Mouse (Mus musculus): ENCODE results near the gene Ssr2. TPM values are rescaled to one million over a fixed set of nuclear protein-coding genes. Genes with fewer than 3 reads are reported as not detected.

Ssr2 gene
- polyA plus RNA-seq (2014; fragmentation: Nextera tagmentation; extraction: Ambion mirVana), result 295 and 301 TPM in 2 replicates

- ATAC-seq (ENCODE audit: insufficient number of reproducible peaks, insufficient read depth, low FRiP score, low read depth), result no peak
- H3K36me3 ChIP-seq (ENCODE audit: control insufficient read depth, insufficient read depth, low read length), result no peaks in the 10 kb centered on the region
- no peaks in the 10 kb centered on the region for H3K27me3 ChIP-seq (ENCODE audit: control insufficient read depth, insufficient read depth, low read length)
- H3K4me1 ChIP-seq (ENCODE audit: control insufficient read depth, insufficient read depth, low read length), result peaks cover 10% of the 10 kb centered on the region
- no peak within 1 kb of the TSS for H3K4me2 ChIP-seq (replicated peaks; ENCODE audit: low read depth, low read length)
- H3K27ac ChIP-seq (ENCODE audit: low read length), result no peak within 1 kb of the TSS
- H3K9ac ChIP-seq (replicated peaks; ENCODE audit: low read depth, low read length), result no peak within 1 kb of the TSS
- no peaks in the 10 kb centered on the region for H3K9me3 ChIP-seq (ENCODE audit: control insufficient read depth, low read depth, low read length)
- WGBS, result 80% methylated on average over 3 of the region's 3 CpGs
- no peak within 1 kb of the TSS for H3K4me3 ChIP-seq (ENCODE audit: low read depth, low read length)
Observed at GRCm38 (mm10) chr3:88575540-88575939, at the start of gene Ssr2. Ssr2 (plus strand) TSS chr3:88575876.

- Histone ChIP-seq H3K36me3 (ENCODE audit: control insufficient read depth, insufficient read depth, low read length) (peaks cover 9% of the 10 kb centered on the region; the same call in 1 of the 2 replicates), H3K4me2 (replicated peaks; ENCODE audit: low read depth, low read length) (no peak overlapping the region), H3K4me3 (ENCODE audit: low read depth, low read length) (no peak overlapping the region), H3K4me1 (ENCODE audit: control insufficient read depth, insufficient read depth, low read length) (peaks cover 29% of the 10 kb centered on the region), H3K9ac (replicated peaks; ENCODE audit: low read depth, low read length) (no peak overlapping the region), H3K9me3 (ENCODE audit: control insufficient read depth, low read depth, low read length) (no peaks in the 10 kb centered on the region), H3K27ac (ENCODE audit: low read length) (no peak overlapping the region), H3K27me3 (ENCODE audit: control insufficient read depth, insufficient read depth, low read length) (no peaks in the 10 kb centered on the region)
- ATAC-seq (ENCODE audit: insufficient number of reproducible peaks, insufficient read depth, low FRiP score, low read depth), result peak; percentile 80
- 34% methylated on average over 17 of the region's 17 CpGs for WGBS
Observed at GRCm38 (mm10) chr3:88526157-88527131, 49.2 kb upstream of the Ssr2 start.

GRCm38 (mm10) chr3:88527565-88527964 is 48.1 kb upstream of the Ssr2 start:
- no peak for ATAC-seq (ENCODE audit: insufficient number of reproducible peaks, insufficient read depth, low FRiP score, low read depth)

GRCm38 (mm10) chr3:88528646-88529045 is 47.0 kb upstream of the Ssr2 start:
- ATAC-seq (ENCODE audit: insufficient number of reproducible peaks, insufficient read depth, low FRiP score, low read depth), result no peak
- WGBS, result 78% methylated on average over 11 of the region's 11 CpGs
- Histone ChIP-seq H3K9ac (replicated peaks; ENCODE audit: low read depth, low read length) (no peak overlapping the region), H3K27me3 (ENCODE audit: control insufficient read depth, insufficient read depth, low read length) (no peaks in the 10 kb centered on the region), H3K4me1 (ENCODE audit: control insufficient read depth, insufficient read depth, low read length) (peaks cover 29% of the 10 kb centered on the region), H3K36me3 (ENCODE audit: control insufficient read depth, insufficient read depth, low read length) (peaks cover 4% of the 10 kb centered on the region; the same call in 1 of the 2 replicates), H3K9me3 (ENCODE audit: control insufficient read depth, low read depth, low read length) (no peaks in the 10 kb centered on the region), H3K4me3 (ENCODE audit: low read depth, low read length) (no peak overlapping the region), H3K4me2 (replicated peaks; ENCODE audit: low read depth, low read length) (no peak overlapping the region), H3K27ac (ENCODE audit: low read length) (no peak overlapping the region)

More at GRCm38 (mm10) chr3:88527565-88527964, 48.1 kb upstream of the Ssr2 start:
- Histone ChIP-seq H3K27ac (ENCODE audit: low read length) (peak overlapping the region; percentile 11; the same call in 1 of the 2 replicates), H3K36me3 (ENCODE audit: control insufficient read depth, insufficient read depth, low read length) (peaks cover 9% of the 10 kb centered on the region; the same call in 1 of the 2 replicates), H3K4me3 (ENCODE audit: low read depth, low read length) (no peak overlapping the region), H3K9me3 (ENCODE audit: control insufficient read depth, low read depth, low read length) (no peaks in the 10 kb centered on the region), H3K4me1 (ENCODE audit: control insufficient read depth, insufficient read depth, low read length) (peaks cover 29% of the 10 kb centered on the region), H3K9ac (replicated peaks; ENCODE audit: low read depth, low read length) (peak overlapping the region; percentile 10; the same call in 1 of the 2 replicates), H3K27me3 (ENCODE audit: control insufficient read depth, insufficient read depth, low read length) (no peaks in the 10 kb centered on the region), H3K4me2 (replicated peaks; ENCODE audit: low read depth, low read length) (0 out of 2 replicates have a peak overlapping the region, but pooled peaks have one; percentile 7)
- 36% methylated on average over 8 of the region's 8 CpGs for WGBS

- no peak for ATAC-seq (ENCODE audit: insufficient number of reproducible peaks, insufficient read depth, low FRiP score, low read depth)
- H3K4me2 ChIP-seq (replicated peaks; ENCODE audit: low read depth, low read length), result peak overlapping the region; percentile 91
- peak overlapping the region; percentile 67; the same call in 1 of the 2 replicates for H3K4me3 ChIP-seq (ENCODE audit: low read depth, low read length)
- no peaks in the 10 kb centered on the region; the same call in 1 of the 2 replicates for H3K36me3 ChIP-seq (ENCODE audit: control insufficient read depth, insufficient read depth, low read length)
- 33% methylated on average over 7 of the region's 7 CpGs for WGBS
- no peaks in the 10 kb centered on the region for H3K27me3 ChIP-seq (ENCODE audit: control insufficient read depth, insufficient read depth, low read length)
- H3K27ac ChIP-seq (ENCODE audit: low read length), result peak overlapping the region; percentile 98; the same call in 1 of the 2 replicates
- H3K9me3 ChIP-seq (ENCODE audit: control insufficient read depth, low read depth, low read length), result no peaks in the 10 kb centered on the region
- peaks cover 33% of the 10 kb centered on the region for H3K4me1 ChIP-seq (ENCODE audit: control insufficient read depth, insufficient read depth, low read length)
- peak overlapping the region; percentile 94; the same call in 1 of the 2 replicates for H3K9ac ChIP-seq (replicated peaks; ENCODE audit: low read depth, low read length)
Observed at GRCm38 (mm10) chr3:88529204-88530000, 46.3 kb upstream of the Ssr2 start.

GRCm38 (mm10) chr3:88530082-88530864 is 45.4 kb upstream of the Ssr2 start:
- H3K4me2 ChIP-seq (replicated peaks; ENCODE audit: low read depth, low read length), result peak overlapping the region; percentile 91
- H3K36me3 ChIP-seq (ENCODE audit: control insufficient read depth, insufficient read depth, low read length), result no peaks in the 10 kb centered on the region; the same call in 1 of the 2 replicates
- H3K27ac ChIP-seq (ENCODE audit: low read length), result peak overlapping the region; percentile 98
- H3K4me3 ChIP-seq (ENCODE audit: low read depth, low read length), result peak overlapping the region; percentile 67
- no peaks in the 10 kb centered on the region for H3K9me3 ChIP-seq (ENCODE audit: control insufficient read depth, low read depth, low read length)
- 13% methylated on average over 11 of the region's 11 CpGs for WGBS
- H3K27me3 ChIP-seq (ENCODE audit: control insufficient read depth, insufficient read depth, low read length), result no peaks in the 10 kb centered on the region
- ATAC-seq (ENCODE audit: insufficient number of reproducible peaks, insufficient read depth, low FRiP score, low read depth), result no peak
- H3K4me1 ChIP-seq (ENCODE audit: control insufficient read depth, insufficient read depth, low read length), result peaks cover 41% of the 10 kb centered on the region
- H3K9ac ChIP-seq (replicated peaks; ENCODE audit: low read depth, low read length), result peak overlapping the region; percentile 94

- H3K4me3 ChIP-seq (ENCODE audit: low read depth, low read length), result peak overlapping the region; percentile 67
- no peaks in the 10 kb centered on the region for H3K27me3 ChIP-seq (ENCODE audit: control insufficient read depth, insufficient read depth, low read length)
- peak overlapping the region; percentile 98 for H3K27ac ChIP-seq (ENCODE audit: low read length)
- H3K9me3 ChIP-seq (ENCODE audit: control insufficient read depth, low read depth, low read length), result no peaks in the 10 kb centered on the region
- ATAC-seq (ENCODE audit: insufficient number of reproducible peaks, insufficient read depth, low FRiP score, low read depth), result peak; percentile 87
- H3K4me1 ChIP-seq (ENCODE audit: control insufficient read depth, insufficient read depth, low read length), result peaks cover 55% of the 10 kb centered on the region
- H3K9ac ChIP-seq (replicated peaks; ENCODE audit: low read depth, low read length), result peak overlapping the region; percentile 94
- under 1% methylated on average over 54 of the region's 63 CpGs for WGBS
- H3K4me2 ChIP-seq (replicated peaks; ENCODE audit: low read depth, low read length), result peak overlapping the region; percentile 91
- H3K36me3 ChIP-seq (ENCODE audit: control insufficient read depth, insufficient read depth, low read length), result peaks cover 8% of the 10 kb centered on the region
Observed at GRCm38 (mm10) chr3:88531348-88532298, 44.1 kb upstream of the Ssr2 start.

Measured in stomach, embryonic 14.5 days (tissue).